Mouse (Mus musculus) stomach, embryonic 16.5 days (tissue): Measurements from ENCODE around the gene Znfx1. TPM values are rescaled to one million over a fixed set of nuclear protein-coding genes. Genes with fewer than 3 reads are reported as not detected.
A peak's percentile ranks its signal among the peaks of the same experiment; 100 is the strongest.
"Not testable (repeated sequence)": the region's sequence is repeated elsewhere in the genome, so short reads cannot be mapped to it uniquely, and the experiment has no call there.

Experiments used
- ATAC-seq: fragments of 200-750 bp; cut with Nextera tagmentation; 2 replicates; pipeline ENCODE4 v1.8.0; 2017; ENCODE audit warnings: moderate number of reproducible peaks, moderate TSS enrichment; ENCODE audit not compliant: insufficient read depth, low FRiP score
- H3K27ac ChIP-seq: fragments of 300-500 bp; sonication (generic); 2 replicates; pipeline ENCODE4 v1.5.1; 2014; ENCODE audit warnings: low read length
- H3K27me3 ChIP-seq: fragments of 300-500 bp; sonication (generic); 2 replicates; pipeline ENCODE4 v1.6.1; 2014; ENCODE audit warnings: low read length, control low read depth, mixed read lengths; ENCODE audit not compliant: control insufficient read depth, insufficient read depth
- H3K36me3 ChIP-seq: fragments of 300-500 bp; sonication (generic); 2 replicates; pipeline ENCODE4 v1.6.1; 2014; ENCODE audit warnings: low read length; ENCODE audit not compliant: control insufficient read depth, insufficient read depth
- H3K4me1 ChIP-seq: fragments of 300-500 bp; sonication (generic); 2 replicates; pipeline ENCODE4 v1.6.1; 2014; ENCODE audit warnings: low read length, control low read depth, mixed read lengths; ENCODE audit not compliant: control insufficient read depth, insufficient read depth
- H3K4me2 ChIP-seq: fragments of 300-500 bp; sonication (generic); 2 replicates; pipeline ENCODE4 v1.6.1; 2014; ENCODE audit warnings: low read depth, low read length, mixed read lengths
- H3K4me3 ChIP-seq: fragments of 300-500 bp; sonication (generic); replicated peaks from 2 replicates; pipeline ENCODE4 v1.5.1; 2014; ENCODE audit warnings: mild to moderate bottlenecking, low read length
- H3K9ac ChIP-seq: fragments of 300-500 bp; sonication (generic); 2 replicates; pipeline ENCODE4 v1.6.1; 2014; ENCODE audit warnings: low read length
- H3K9me3 ChIP-seq: fragments of 300-500 bp; sonication (generic); replicated peaks from 2 replicates; pipeline ENCODE4 v1.6.1; 2016; ENCODE audit warnings: low read length, control low read depth; ENCODE audit not compliant: control insufficient read depth
- WGBS: fragments of 180-500 bp; shearing (Covaris S2); extraction: QIAGEN DNeasy Blood & Tissue Kit; methylation state at CpG from one replicate; pipeline ENCODE4 v1.1.7; 2014; 5-methylcytosine and 5-hydroxymethylcytosine counted together
- polyA plus RNA-seq: library from polyadenylated mRNA; unstranded; fragments of >200 nt; fragmentation: Nextera tagmentation; extraction: Ambion mirVana; gene quantifications from 2 replicates; pipeline ENCODE4 v1.2.1, GENCODE M21; 2015

Gene Znfx1
- polyA plus RNA-seq, 1 experiment from 2014 or later, result 9.5 TPM

DNA sequence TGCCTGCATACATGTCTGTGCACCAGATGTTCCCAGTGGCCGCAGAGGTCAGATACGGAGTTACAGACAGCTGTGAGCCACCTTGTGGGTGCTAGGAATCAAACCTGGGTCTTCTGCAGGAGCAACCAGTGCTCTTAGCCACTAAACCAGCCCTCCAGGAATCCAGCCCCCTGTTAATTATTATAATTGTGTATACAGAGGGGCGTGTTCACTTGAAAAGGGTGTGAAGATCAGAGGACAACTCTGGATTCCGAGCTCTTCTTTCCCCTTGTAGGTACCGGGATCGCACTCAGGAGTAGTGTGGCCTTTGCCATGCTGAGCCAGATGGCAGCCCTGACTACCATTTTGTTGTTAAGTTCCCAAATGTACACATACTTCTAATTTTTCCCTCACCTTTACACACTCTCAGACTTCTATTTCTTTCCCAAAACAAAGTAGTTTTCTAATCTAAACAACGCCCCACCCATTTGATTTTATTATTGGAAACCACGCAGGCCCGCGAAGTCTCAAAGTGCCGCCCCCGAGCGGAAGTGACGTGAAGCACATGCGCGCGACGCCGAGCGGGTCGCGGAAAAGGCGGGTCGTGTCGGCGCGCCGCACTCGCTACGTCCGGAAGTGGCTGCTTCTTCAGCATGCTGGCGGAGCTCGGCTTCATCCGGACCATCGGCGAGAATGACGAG lies 48.0 kb downstream of the Znfx1 start, which contains the start of gene Ddx27:
Gene Ddx27 (plus strand): TSS at position 492 of the 680 bp plus-strand sequence.
- H3K4me2 ChIP-seq, result peak within 1 kb of the TSS; percentile 94
- peaks cover 6% of the 10 kb centered on the region; the same call in 1 of the 2 replicates for H3K36me3 ChIP-seq
- H3K9ac ChIP-seq, result peak within 1 kb of the TSS; percentile 83
- WGBS, result 2% methylated on average over 37 of the region's 37 CpGs
- H3K4me1 ChIP-seq, result peaks cover 12% of the 10 kb centered on the region
- no peaks in the 10 kb centered on the region for H3K27me3 ChIP-seq
- peak within 1 kb of the TSS; percentile 72 for H3K27ac ChIP-seq
- no peaks in the 10 kb centered on the region for H3K9me3 ChIP-seq
- H3K4me3 ChIP-seq, result peak within 1 kb of the TSS; percentile 91
- peak; percentile 90 for ATAC-seq

DNA sequence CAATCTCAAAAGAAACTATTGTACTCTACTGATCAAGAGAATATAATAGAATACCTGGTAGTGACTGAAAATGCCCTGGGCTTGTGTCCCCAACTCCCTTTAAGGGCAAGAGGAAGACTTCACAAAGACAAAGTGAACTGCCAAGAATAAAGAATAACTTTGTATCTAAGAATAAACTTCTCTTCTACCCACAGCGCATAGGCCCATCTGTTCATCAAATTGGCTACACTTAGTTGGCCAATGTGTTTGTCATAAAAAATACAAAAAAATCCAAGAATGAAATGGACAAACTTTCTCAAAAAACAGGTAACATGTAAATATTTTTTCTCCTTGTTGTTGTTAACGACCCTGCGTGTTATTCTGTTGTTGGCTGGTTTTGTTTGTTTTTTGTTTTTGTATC lies 52.3 kb downstream of the Znfx1 start:
- H3K9me3 ChIP-seq, result no peaks in the 10 kb centered on the region
- H3K4me3 ChIP-seq, result no peak overlapping the region
- no peaks in the 10 kb centered on the region for H3K27me3 ChIP-seq
- no peak for ATAC-seq
- H3K27ac ChIP-seq, result no peak overlapping the region
- no peaks in the 10 kb centered on the region for H3K36me3 ChIP-seq
- no peak overlapping the region for H3K9ac ChIP-seq
- WGBS, result 78% methylated on average over 3 of the region's 3 CpGs
- peaks cover under 1% of the 10 kb centered on the region; the same call in 1 of the 2 replicates for H3K4me1 ChIP-seq
- no peak overlapping the region for H3K4me2 ChIP-seq

DNA sequence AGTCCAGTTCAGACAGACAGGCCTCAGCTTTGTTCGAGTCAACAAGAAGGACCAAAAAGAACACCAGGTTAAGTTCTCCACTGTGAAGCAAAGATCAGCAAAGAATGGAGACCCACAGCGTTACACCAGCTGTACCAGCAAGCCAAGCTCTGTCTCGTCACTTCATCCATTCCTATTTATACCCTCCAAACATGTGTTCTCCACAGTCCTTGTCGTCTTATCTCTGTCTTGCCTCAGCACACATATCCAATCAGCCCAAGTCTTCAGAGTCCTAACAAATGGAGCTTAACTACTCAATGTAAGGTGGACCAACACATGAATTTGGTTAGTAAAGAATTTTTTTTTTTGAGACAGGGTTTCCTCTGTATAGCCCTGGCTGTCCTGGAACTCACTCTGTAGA lies 53.3 kb downstream of the Znfx1 start:
- Histone ChIP-seq H3K36me3 (no peaks in the 10 kb centered on the region), H3K9ac (no peak overlapping the region), H3K4me3 (no peak overlapping the region), H3K4me1 (no peaks in the 10 kb centered on the region), H3K4me2 (no peak overlapping the region), H3K9me3 (no peaks in the 10 kb centered on the region), H3K27ac (no peak overlapping the region), H3K27me3 (no peaks in the 10 kb centered on the region)
- 75% methylated on average over 4 of the region's 4 CpGs for WGBS
- no peak for ATAC-seq

DNA sequence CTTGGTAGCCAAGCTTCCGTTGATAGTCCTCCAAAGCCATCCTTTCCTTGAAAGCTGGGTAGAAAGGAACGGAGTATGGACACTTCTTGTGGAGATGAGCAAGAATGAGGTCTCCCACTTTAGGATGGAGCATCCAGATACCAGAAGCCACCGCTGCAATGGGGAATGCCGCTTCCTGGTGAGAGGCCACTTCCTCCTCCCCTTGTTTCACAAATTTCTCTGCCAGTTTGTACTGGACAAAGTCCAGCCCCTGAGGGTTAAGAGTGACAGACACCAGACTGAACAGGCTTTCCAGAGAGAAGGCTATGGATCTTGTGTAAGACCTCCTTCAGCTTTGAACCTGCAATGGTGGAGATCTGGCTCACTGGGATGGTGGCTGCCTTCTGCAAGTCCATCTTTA lies 55.2 kb downstream of the Znfx1 start:
- H3K36me3 ChIP-seq, H3K9me3 ChIP-seq, H3K9ac ChIP-seq, H3K4me3 ChIP-seq, H3K27ac ChIP-seq, ATAC-seq, H3K4me2 ChIP-seq, H3K27me3 ChIP-seq, H3K4me1 ChIP-seq: not testable (repeated sequence)
- WGBS, result 73% methylated on average over 4 of the region's 4 CpGs

DNA sequence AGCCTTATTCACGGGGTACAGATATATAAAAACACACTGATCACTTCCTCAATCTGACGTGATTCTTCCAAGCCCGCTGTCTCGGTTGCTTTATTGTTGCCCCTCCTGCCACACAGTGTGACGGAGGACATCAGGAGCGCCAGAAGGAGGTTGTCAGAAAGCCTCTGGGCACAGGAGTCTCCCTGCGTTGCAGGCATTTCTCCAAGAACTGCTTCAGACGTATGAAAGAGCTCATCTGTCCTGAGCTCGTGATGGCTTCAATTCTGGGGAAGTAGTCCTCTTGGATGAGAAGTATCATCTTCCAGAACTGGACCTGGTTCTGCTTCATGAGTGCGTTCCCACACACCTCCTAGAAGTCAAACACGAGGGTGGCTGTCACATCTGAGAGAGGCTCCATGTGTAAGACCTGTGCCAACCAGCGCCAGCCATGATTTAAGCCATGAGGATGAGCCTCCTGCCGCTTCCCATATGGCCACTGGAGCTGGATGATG lies 55.8 kb downstream of the Znfx1 start:
- no peak for ATAC-seq
- no peak overlapping the region for H3K9ac ChIP-seq
- no peaks in the 10 kb centered on the region for H3K36me3 ChIP-seq
- H3K4me3 ChIP-seq, result no peak overlapping the region
- 72% methylated on average over 13 of the region's 13 CpGs for WGBS
- no peak overlapping the region for H3K27ac ChIP-seq
- no peaks in the 10 kb centered on the region for H3K27me3 ChIP-seq
- no peaks in the 10 kb centered on the region for H3K9me3 ChIP-seq
- H3K4me1 ChIP-seq, result no peaks in the 10 kb centered on the region
- H3K4me2 ChIP-seq, result no peak overlapping the region

GRCm38 (mm10) chr2:167006355-167006754 lies 56.5 kb downstream of the Znfx1 start:
- Histone ChIP-seq H3K4me1 (no peaks in the 10 kb centered on the region), H3K27me3 (no peaks in the 10 kb centered on the region), H3K27ac (no peak overlapping the region), H3K9ac (no peak overlapping the region), H3K4me3 (no peak overlapping the region), H3K4me2 (no peak overlapping the region), H3K36me3 (no peaks in the 10 kb centered on the region), H3K9me3 (no peaks in the 10 kb centered on the region)
- 91% methylated on average over 2 of the region's 2 CpGs for WGBS
- no peak for ATAC-seq

- ATAC-seq, result no peak
- H3K4me3 ChIP-seq, result no peak overlapping the region
Observed at GRCm38 (mm10) chr2:167004099-167004854, 58.5 kb downstream of the Znfx1 start.

GRCm38 (mm10) chr2:167001486-167001885 lies 61.3 kb downstream of the Znfx1 start:
- 73% methylated on average over 9 of the region's 9 CpGs for WGBS
- no peak overlapping the region for H3K27ac ChIP-seq
- no peak overlapping the region for H3K4me2 ChIP-seq
- H3K36me3 ChIP-seq, result no peaks in the 10 kb centered on the region
- no peaks in the 10 kb centered on the region for H3K9me3 ChIP-seq
- no peak overlapping the region for H3K9ac ChIP-seq
- no peaks in the 10 kb centered on the region for H3K27me3 ChIP-seq
- no peak for ATAC-seq
- H3K4me1 ChIP-seq, result no peaks in the 10 kb centered on the region
- H3K4me3 ChIP-seq, result no peak overlapping the region

More at GRCm38 (mm10) chr2:167004099-167004854, 58.5 kb downstream of the Znfx1 start:
- Histone ChIP-seq H3K9ac (no peak overlapping the region), H3K27ac (no peak overlapping the region), H3K4me2 (no peak overlapping the region), H3K27me3 (no peaks in the 10 kb centered on the region), H3K9me3 (no peaks in the 10 kb centered on the region), H3K4me1 (no peaks in the 10 kb centered on the region), H3K36me3 (no peaks in the 10 kb centered on the region)
- 45% methylated on average over 8 of the region's 8 CpGs for WGBS

GRCm38 (mm10) chr2:166996533-166996894 lies 66.3 kb downstream of the Znfx1 start:
- peaks cover 25% of the 10 kb centered on the region for H3K4me1 ChIP-seq
- no peaks in the 10 kb centered on the region for H3K9me3 ChIP-seq
- H3K9ac ChIP-seq, result peak overlapping the region; percentile 74
- H3K36me3 ChIP-seq, result no peaks in the 10 kb centered on the region
- ATAC-seq, result peak; percentile 7; the same call in 1 of the 2 replicates
- H3K27me3 ChIP-seq, result no peaks in the 10 kb centered on the region
- WGBS, result 39% methylated on average over 8 of the region's 8 CpGs
- peak overlapping the region; percentile 91 for H3K4me3 ChIP-seq
- H3K4me2 ChIP-seq, result peak overlapping the region; percentile 60
- H3K27ac ChIP-seq, result peak overlapping the region; percentile 76
